10 mouse cellular contexts compared by ENCODE assay signal in the genomic region with DNA sequence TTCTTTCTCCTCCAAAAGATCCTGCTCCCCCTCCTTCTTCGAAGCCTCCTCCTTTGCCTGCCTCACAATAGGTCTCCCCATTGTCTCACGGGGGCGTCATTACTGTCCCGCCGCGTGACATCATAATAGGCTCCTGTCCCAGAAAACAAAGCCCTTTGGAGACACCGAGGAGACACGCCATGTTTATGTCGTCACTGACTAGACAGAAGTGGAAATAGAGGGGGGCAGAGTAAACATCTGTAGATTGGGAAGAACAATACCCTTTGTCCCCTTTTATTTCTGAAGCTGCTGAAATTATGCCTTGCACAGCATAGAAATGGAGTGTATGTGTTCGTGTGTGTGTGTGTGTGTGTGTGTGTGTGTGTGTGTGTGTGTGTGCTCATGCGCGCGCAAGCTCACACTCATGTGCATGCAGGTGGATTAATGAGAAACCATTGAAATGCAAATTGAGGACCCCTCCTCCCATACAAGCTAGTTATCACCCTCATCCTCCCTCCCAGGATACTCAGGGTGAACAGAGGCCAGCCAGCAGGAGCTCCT.
A peak's percentile ranks its signal among the peaks of the same experiment; 100 is the strongest.
DNase-seq lines count a peak whose midpoint lies in the region; ATAC-seq and TF ChIP-seq lines count a peak whose summit lies in the region.
"Had no signal": no experiment of that assay in that cellular context is flagged by ENCODE, and none has a peak within 500 bp of the region (broad histone marks: within the 10 kb centered on the region; RNA-seq: fewer than 3 reads in every experiment).

No protein-coding gene starts in this region.

- WGBS in forebrain, embryonic 13.5 days, result 2% methylated on average over 13 of the region's 13 CpGs
- 2% methylated on average over 12 of the region's 13 CpGs for WGBS in midbrain, embryonic 12.5 days

- peak overlapping the region; percentile 48 for H3K9ac ChIP-seq in forebrain, embryonic 13.5 days
- H3K9ac ChIP-seq in midbrain, embryonic 12.5 days (replicated peaks), result peak overlapping the region; percentile 39; the same call in 1 of the 2 replicates

- no peaks in the 10 kb centered on the region for H3K9me3 ChIP-seq in E14TG2a.4 (ENCODE audit: low read length)
- no peaks in the 10 kb centered on the region for H3K9me3 ChIP-seq in forebrain, embryonic 13.5 days (replicated peaks)
- H3K9me3 ChIP-seq in midbrain, embryonic 12.5 days, result no peaks in the 10 kb centered on the region

- peaks cover 2% of the 10 kb centered on the region; the same call in 1 of the 2 replicates for H3K27me3 ChIP-seq in E14TG2a.4 (ENCODE audit: insufficient read depth, low read length)
- peaks cover 43% of the 10 kb centered on the region for H3K27me3 ChIP-seq in forebrain, embryonic 13.5 days
- peaks cover 6% of the 10 kb centered on the region for H3K27me3 ChIP-seq in midbrain, embryonic 12.5 days

- DNase-seq in ES-CJ7 (ENCODE audit: low read depth, low spot score), result peak; percentile 25
- DNase-seq in lung, postnatal 36 days, result no peak
- DNase-seq in thymus, adult 18-20 months, result no peak
- no peak for DNase-seq in testis, postnatal 10 days (ENCODE audit: low spot score)
- no peak for DNase-seq in ovary, postnatal 14 days (ENCODE audit: low spot score)
- DNase-seq: lung, adult 18-20 months had no signal

- H3K4me1 ChIP-seq in E14TG2a.4 (replicated peaks; ENCODE audit: low read depth, low read length), result peaks cover 46% of the 10 kb centered on the region
- H3K4me1 ChIP-seq in forebrain, embryonic 13.5 days, result peaks cover 31% of the 10 kb centered on the region
- H3K4me1 ChIP-seq in midbrain, embryonic 12.5 days, result peaks cover 28% of the 10 kb centered on the region

- H3K27ac ChIP-seq in forebrain, embryonic 13.5 days, result peak overlapping the region; percentile 87
- H3K27ac ChIP-seq in midbrain, embryonic 12.5 days (replicated peaks), result peak overlapping the region; percentile 85

- TF ChIP-seq CTCF in E14TG2a.4 (conservative IDR thresholded peaks at IDR 0.05; ENCODE audit: low read length), result no peak

- peak; percentile 82 for ATAC-seq in forebrain, embryonic 13.5 days
- ATAC-seq in midbrain, embryonic 12.5 days (ENCODE audit: low FRiP score, low read depth), result peak; percentile 72

- peak overlapping the region; percentile 52 for H3K4me2 ChIP-seq in forebrain, embryonic 13.5 days
- peak overlapping the region; percentile 51 for H3K4me2 ChIP-seq in midbrain, embryonic 12.5 days (replicated peaks)

- H3K36me3 ChIP-seq in E14TG2a.4 (ENCODE audit: insufficient read depth, low read length), result no peaks in the 10 kb centered on the region
- H3K36me3 ChIP-seq in forebrain, embryonic 13.5 days (ENCODE audit: poor library complexity, severe bottlenecking), result no peaks in the 10 kb centered on the region
- no peaks in the 10 kb centered on the region for H3K36me3 ChIP-seq in midbrain, embryonic 12.5 days

- H3K4me3 ChIP-seq in E14TG2a.4 (replicated peaks; ENCODE audit: low read length), result peak overlapping the region; percentile 27; the same call in 1 of the 2 replicates
- H3K4me3 ChIP-seq in forebrain, embryonic 13.5 days, result peak overlapping the region; percentile 18
- peak overlapping the region; percentile 26 for H3K4me3 ChIP-seq in midbrain, embryonic 12.5 days
- H3K4me3 ChIP-seq: myocyte had no signal
